27 mouse cellular contexts compared by ENCODE assay signal in the genomic region with DNA sequence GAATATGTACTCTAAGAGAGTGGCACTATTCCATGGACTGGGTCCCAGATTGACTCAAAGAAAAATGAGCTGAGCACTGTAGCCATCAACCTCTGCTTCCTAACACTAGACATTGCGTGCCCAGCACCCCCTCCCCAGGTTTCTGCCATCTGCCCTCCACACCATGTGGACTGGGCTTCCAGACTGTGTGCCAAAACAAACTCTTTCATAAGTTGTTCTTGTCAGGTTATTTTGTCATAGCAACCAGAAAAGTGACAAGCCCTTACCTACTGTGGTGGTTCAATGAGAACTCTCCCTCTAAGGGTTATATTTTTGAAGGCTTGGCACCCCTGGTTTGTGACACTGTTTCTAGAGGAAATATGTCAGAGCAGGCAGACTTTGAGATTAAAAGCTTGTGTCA.
"Had no signal": no experiment of that assay in that cellular context is flagged by ENCODE, and none has a peak within 500 bp of the region (broad histone marks: within the 10 kb centered on the region; RNA-seq: fewer than 3 reads in every experiment).

No protein-coding gene starts in this region.

- H3K4me1 ChIP-seq: forebrain, embryonic 10.5 days; forebrain, embryonic 12.5 days; forebrain, embryonic 13.5 days; forebrain, embryonic 15.5 days had no signal

- H3K27ac ChIP-seq: embryonic facial prominence, embryonic 10.5 days; embryonic facial prominence, embryonic 12.5 days; embryonic facial prominence, embryonic 15.5 days; forebrain, embryonic 10.5 days; forebrain, embryonic 12.5 days; forebrain, embryonic 13.5 days; forebrain, embryonic 15.5 days; gastrocnemius, adult 2 months had no signal

- H3K9ac ChIP-seq: embryonic facial prominence, embryonic 12.5 days; embryonic facial prominence, embryonic 13.5 days; embryonic facial prominence, embryonic 15.5 days; forebrain, embryonic 12.5 days; forebrain, embryonic 13.5 days; forebrain, embryonic 15.5 days; forebrain, postnatal 0 days had no signal

- H3K27me3 ChIP-seq: embryonic facial prominence, embryonic 12.5 days; embryonic facial prominence, embryonic 13.5 days; embryonic facial prominence, embryonic 15.5 days; forebrain, embryonic 12.5 days; forebrain, embryonic 13.5 days; forebrain, embryonic 15.5 days had no signal

- H3K4me3 ChIP-seq: embryonic facial prominence, embryonic 10.5 days; embryonic facial prominence, embryonic 12.5 days; embryonic facial prominence, embryonic 13.5 days; embryonic facial prominence, embryonic 15.5 days; erythroblast, embryonic 14.5 days; forebrain, embryonic 10.5 days; forebrain, embryonic 12.5 days; forebrain, embryonic 13.5 days; forebrain, embryonic 15.5 days; gastrocnemius, adult 2 months had no signal

- H3K9me3 ChIP-seq: embryonic facial prominence, embryonic 10.5 days; embryonic facial prominence, embryonic 12.5 days; embryonic facial prominence, embryonic 13.5 days; embryonic facial prominence, embryonic 15.5 days; forebrain, embryonic 10.5 days; forebrain, embryonic 12.5 days; forebrain, embryonic 15.5 days had no signal

- DNase-seq: cerebellum, adult 18-20 months; cerebellum, adult 2 months; cerebellum, adult 8-10 months; cerebellum, adult 9-10 months; cerebellum, adult 9-11 months; cerebellum, postnatal 14 days; cerebellum, postnatal 25 days; cerebellum, postnatal 36 days; embryo, embryonic 11 days; forebrain, postnatal 0 days; gastrocnemius, adult 2 months; gastrocnemius, postnatal 10 days; gastrocnemius, postnatal 14 days; gastrocnemius, postnatal 25 days; gastrocnemius, postnatal 36 days; heart, adult 11 months had no signal

- H3K36me3 ChIP-seq: embryonic facial prominence, embryonic 10.5 days; embryonic facial prominence, embryonic 12.5 days; embryonic facial prominence, embryonic 13.5 days; embryonic facial prominence, embryonic 15.5 days; forebrain, embryonic 10.5 days; forebrain, embryonic 12.5 days; forebrain, embryonic 15.5 days had no signal

- ATAC-seq: forebrain, embryonic 13.5 days; forebrain, embryonic 14.5 days; forebrain, embryonic 15.5 days; forebrain, embryonic 16.5 days; forebrain, postnatal 0 days had no signal

- H3K4me2 ChIP-seq: embryonic facial prominence, embryonic 12.5 days; embryonic facial prominence, embryonic 13.5 days; embryonic facial prominence, embryonic 15.5 days; forebrain, embryonic 12.5 days; forebrain, embryonic 13.5 days; forebrain, embryonic 15.5 days had no signal
